9 mouse cellular contexts compared by ENCODE assay signal in genomic region chr2:30809503-30809902, GRCm38 (mm10). TPM values are rescaled to one million over a fixed set of nuclear protein-coding genes. Genes with fewer than 3 reads are reported as not detected.
DNase-seq lines count a peak whose midpoint lies in the region; ATAC-seq and TF ChIP-seq lines count a peak whose summit lies in the region.
"Had no signal": no experiment of that assay in that cellular context is flagged by ENCODE, and none has a peak within 500 bp of the region (broad histone marks: within the 10 kb centered on the region; RNA-seq: fewer than 3 reads in every experiment).

No protein-coding gene starts in this region.

- peak overlapping the region; percentile 29; the same call in 1 of the 2 replicates for H3K4me2 ChIP-seq in forebrain, embryonic 11.5 days (ENCODE audit: low read depth, low read length, severe bottlenecking)
- 0 out of 2 replicates have a peak overlapping the region, but pooled peaks have one; percentile 13 for H3K4me2 ChIP-seq in intestine, postnatal 0 days (replicated peaks; ENCODE audit: low read depth)
- H3K4me2 ChIP-seq in midbrain, postnatal 0 days (ENCODE audit: low read depth, low read length, poor library complexity, severe bottlenecking): peak overlapping the region; percentile 38

- 91% methylated on average over 5 of the region's 5 CpGs for WGBS in forebrain, embryonic 11.5 days
- WGBS in intestine, postnatal 0 days: 53% methylated on average over 5 of the region's 5 CpGs
- 87% methylated on average over 5 of the region's 5 CpGs for WGBS in midbrain, postnatal 0 days

- H3K9me3 ChIP-seq in forebrain, embryonic 11.5 days (ENCODE audit: control insufficient read depth, low read length): no peaks in the 10 kb centered on the region
- no peaks in the 10 kb centered on the region for H3K9me3 ChIP-seq in intestine, postnatal 0 days (ENCODE audit: control insufficient read depth)
- no peaks in the 10 kb centered on the region for H3K9me3 ChIP-seq in midbrain, postnatal 0 days (ENCODE audit: low read length)

- peaks cover 6% of the 10 kb centered on the region for H3K36me3 ChIP-seq in forebrain, embryonic 11.5 days (ENCODE audit: control insufficient read depth, insufficient read depth, low read length)
- H3K36me3 ChIP-seq in intestine, postnatal 0 days (ENCODE audit: control insufficient read depth, insufficient read depth): peaks cover 15% of the 10 kb centered on the region
- peaks cover 10% of the 10 kb centered on the region; the same call in 1 of the 2 replicates for H3K36me3 ChIP-seq in midbrain, postnatal 0 days (ENCODE audit: insufficient read depth, low read length)

- no peak for TF ChIP-seq CTCF in left cerebral cortex, adult 2 months (IDR thresholded peaks at IDR 0.05)
- TF ChIP-seq CTCF in intestine, postnatal 0 days (IDR thresholded peaks at IDR 0.05; ENCODE audit: low read depth): no peak
- TF ChIP-seq CTCF in midbrain, postnatal 0 days (IDR thresholded peaks at IDR 0.05): no peak

- H3K4me3 ChIP-seq in left cerebral cortex, adult 2 months: peak overlapping the region; percentile 2; the same call in 1 of the 2 replicates
- no peak overlapping the region for H3K4me3 ChIP-seq in forebrain, embryonic 11.5 days (ENCODE audit: low read depth, low read length)
- H3K4me3 ChIP-seq in intestine, postnatal 0 days (ENCODE audit: low read depth, low read length): no peak overlapping the region
- no peak overlapping the region for H3K4me3 ChIP-seq in midbrain, postnatal 0 days (ENCODE audit: low read depth, low read length)

- H3K9ac ChIP-seq in forebrain, embryonic 11.5 days (ENCODE audit: low read length): no peak overlapping the region
- no peak overlapping the region for H3K9ac ChIP-seq in intestine, postnatal 0 days (ENCODE audit: low read depth, low read length)
- no peak overlapping the region for H3K9ac ChIP-seq in midbrain, postnatal 0 days (replicated peaks; ENCODE audit: low read length, poor library complexity, severe bottlenecking)

- DNase-seq in left cerebral cortex, adult 2 months (ENCODE audit: extremely low spot score in 1 of 2, low spot score in 2 of 2): no peak
- no peak for DNase-seq in left cerebral cortex, postnatal 14 days (ENCODE audit: low spot score in 2 of 2)
- no peak for DNase-seq in forebrain, embryonic 11.5 days (ENCODE audit: low spot score)
- DNase-seq in midbrain, postnatal 0 days (ENCODE audit: low spot score): no peak
- DNase-seq in cerebellum, postnatal 36 days: no peak
- DNase-seq in layer of hippocampus, adult 11-12 months (ENCODE audit: low spot score): no peak
- no peak for DNase-seq in frontal cortex, postnatal 14 days (ENCODE audit: low spot score in 2 of 2)
- DNase-seq: heart, postnatal 14 days had no signal

- peaks cover 11% of the 10 kb centered on the region; the same call in 1 of the 2 replicates for H3K4me1 ChIP-seq in forebrain, embryonic 11.5 days (replicated peaks; ENCODE audit: control insufficient read depth, insufficient read depth, low read length)
- H3K4me1 ChIP-seq in intestine, postnatal 0 days (replicated peaks; ENCODE audit: control insufficient read depth, insufficient read depth, low read length): peaks cover 11% of the 10 kb centered on the region; the same call in 1 of the 2 replicates
- peaks cover 8% of the 10 kb centered on the region for H3K4me1 ChIP-seq in midbrain, postnatal 0 days (ENCODE audit: insufficient read depth, low read length)

- 0 out of 2 replicates have a peak overlapping the region, but pooled peaks have one; percentile 24 for H3K27ac ChIP-seq in left cerebral cortex, adult 2 months
- H3K27ac ChIP-seq in forebrain, embryonic 11.5 days (ENCODE audit: low read depth, low read length): no peak overlapping the region
- H3K27ac ChIP-seq in intestine, postnatal 0 days (ENCODE audit: low read depth, low read length): no peak overlapping the region
- H3K27ac ChIP-seq in midbrain, postnatal 0 days (ENCODE audit: low read depth, low read length): no peak overlapping the region

- no peak for ATAC-seq in forebrain, embryonic 11.5 days (replicated peaks; ENCODE audit: low FRiP score)
- ATAC-seq in intestine, postnatal 0 days: no peak
- ATAC-seq in midbrain, postnatal 0 days (ENCODE audit: low FRiP score): no peak

- intact Hi-C loops in left cerebral cortex, adult 2 months (cut with DNase I): loop anchor here (1.0 kb wide), 1 partner anchor 17 kb away; no protein-coding TSS in a partner anchor
- intact Hi-C loops in left cerebral cortex, postnatal 14 days (cut with DNase I): no loop called here

- no peaks in the 10 kb centered on the region for H3K27me3 ChIP-seq in forebrain, embryonic 11.5 days (ENCODE audit: control insufficient read depth, insufficient read depth, low read length)
- no peaks in the 10 kb centered on the region for H3K27me3 ChIP-seq in intestine, postnatal 0 days (replicated peaks; ENCODE audit: control insufficient read depth, insufficient read depth, low read length)
- no peaks in the 10 kb centered on the region for H3K27me3 ChIP-seq in midbrain, postnatal 0 days (ENCODE audit: insufficient read depth, low read length)

RNA-seq across cellular contexts. Expression of gene Ntmt1, which starts 1.9 kb away (rescaled TPM):
- total RNA-seq in left cerebral cortex, adult 2 months (2021): 10 to 100 TPM; 35.2 to 38.8 TPM
- 10 to 100 TPM; 39.6 to 40.7 TPM for total RNA-seq in left cerebral cortex, postnatal 14 days (2021)
- polyA plus RNA-seq in forebrain, embryonic 11.5 days (2014; fragmentation: Nextera tagmentation; extraction: Ambion mirVana): 102 and 118 TPM in 2 replicates
- polyA plus RNA-seq in intestine, postnatal 0 days (2015; fragmentation: Nextera tagmentation; extraction: Ambion mirVana): 45.3 and 50.5 TPM in 2 replicates
- total RNA-seq in midbrain, postnatal 0 days (2014; rRNA removed): 62.2 and 74.1 TPM in 2 replicates
- 90.3 and 104 TPM in 2 replicates for polyA plus RNA-seq in midbrain, postnatal 0 days (2015; fragmentation: Nextera tagmentation; extraction: Ambion mirVana)

RNA-seq across cellular contexts. Expression of gene 1700001O22Rik, which starts 6.0 kb away (rescaled TPM):
- 10 to 100 TPM in 1 of 2 experiments, 1 to 10 TPM in 1; 9.9 to 12.6 TPM for total RNA-seq in left cerebral cortex, adult 2 months (2021)
- 1 to 10 TPM; 2.4 to 3.6 TPM for total RNA-seq in left cerebral cortex, postnatal 14 days (2021)
- polyA plus RNA-seq in forebrain, embryonic 11.5 days (2014; fragmentation: Nextera tagmentation; extraction: Ambion mirVana): 4.2 and 4.6 TPM in 2 replicates
- polyA plus RNA-seq in intestine, postnatal 0 days (2015; fragmentation: Nextera tagmentation; extraction: Ambion mirVana): 0.58 and 0.60 TPM in 2 replicates
- 2.4 TPM in 1 of 2 replicates, not detected in the other for total RNA-seq in midbrain, postnatal 0 days (2014; rRNA removed)
- 1.2 and 1.5 TPM in 2 replicates for polyA plus RNA-seq in midbrain, postnatal 0 days (2015; fragmentation: Nextera tagmentation; extraction: Ambion mirVana)

RNA-seq across cellular contexts. Expression of gene Asb6, which starts 20.6 kb away (rescaled TPM):
- total RNA-seq in left cerebral cortex, adult 2 months (2021): 10 to 100 TPM; 35.4 to 40.5 TPM
- 10 to 100 TPM; 30.7 to 35.9 TPM for total RNA-seq in left cerebral cortex, postnatal 14 days (2021)
- 41.9 and 42.5 TPM in 2 replicates for polyA plus RNA-seq in forebrain, embryonic 11.5 days (2014; fragmentation: Nextera tagmentation; extraction: Ambion mirVana)
- polyA plus RNA-seq in intestine, postnatal 0 days (2015; fragmentation: Nextera tagmentation; extraction: Ambion mirVana): 12.9 and 13.0 TPM in 2 replicates
- total RNA-seq in midbrain, postnatal 0 days (2014; rRNA removed): 36.5 and 40.7 TPM in 2 replicates
- polyA plus RNA-seq in midbrain, postnatal 0 days (2015; fragmentation: Nextera tagmentation; extraction: Ambion mirVana): 36.1 and 39.6 TPM in 2 replicates

RNA-seq across cellular contexts. Expression of gene Prrx2, which starts 25.3 kb away (rescaled TPM):
- 1 to 10 TPM; 1.5 to 1.7 TPM for total RNA-seq in left cerebral cortex, adult 2 months (2021)
- total RNA-seq in left cerebral cortex, postnatal 14 days (2021): 1 to 10 TPM; 2.3 to 3.3 TPM
- 30.8 and 33.6 TPM in 2 replicates for polyA plus RNA-seq in forebrain, embryonic 11.5 days (2014; fragmentation: Nextera tagmentation; extraction: Ambion mirVana)
- 0.64 and 0.74 TPM in 2 replicates for polyA plus RNA-seq in intestine, postnatal 0 days (2015; fragmentation: Nextera tagmentation; extraction: Ambion mirVana)
- total RNA-seq in midbrain, postnatal 0 days (2014; rRNA removed): 4.4 and 12.5 TPM in 2 replicates
- 3.0 and 5.1 TPM in 2 replicates for polyA plus RNA-seq in midbrain, postnatal 0 days (2015; fragmentation: Nextera tagmentation; extraction: Ambion mirVana)
